Mouse (Mus musculus): Measurements from ENCODE around the gene Zfp213. TPM values are rescaled to one million over a fixed set of nuclear protein-coding genes. Genes with fewer than 3 reads are reported as not detected.

Zfp213 gene
- total and polyA plus RNA-seq, 3 experiments: 3.0 to 3.8 TPM; not detected in 1

GRCm38 (mm10) chr17:23559767-23560166, 4.3 kb downstream of the Zfp213 start (continued):
- TF ChIP-seq CHD1 (IDR thresholded peaks at IDR 0.05; ENCODE audit: low read depth, low read length) (no peak), NRF1 (IDR thresholded peaks at IDR 0.05; ENCODE audit: insufficient read depth, low read depth, low read length, poor library complexity, severe bottlenecking) (no peak), RCOR1 (IDR thresholded peaks at IDR 0.05; ENCODE audit: low read depth, low read length) (no peak), KAT2A (conservative IDR thresholded peaks at IDR 0.05; ENCODE audit: low read depth, low read length) (no peak), ZNF384 (IDR thresholded peaks at IDR 0.05; ENCODE audit: low read depth, low read length) (no peak)

GRCm38 (mm10) chr17:23555243-23555916, 8.7 kb downstream of the Zfp213 start:
- Histone ChIP-seq H3K27ac (ENCODE audit: control insufficient read depth, low read depth, low read length) (no peak overlapping the region), H3K4me1 (ENCODE audit: control insufficient read depth in 1 of 2, insufficient read depth in 2 of 2, low read length in 2 of 2) (peaks cover 0 to 10% of the 10 kb centered on the region in 2 experiments; a peak in 2 of 4 replicates), H3K36me3 (ENCODE audit: control insufficient read depth in 1 of 2, insufficient read depth in 2 of 2, low read length in 2 of 2) (peaks cover 0 to 5% of the 10 kb centered on the region in 2 experiments; a peak in 2 of 4 replicates), H3K9me3 (replicated peaks; ENCODE audit: insufficient read depth, low read length) (no peaks in the 10 kb centered on the region), H3K9ac (ENCODE audit: control insufficient read depth, low read depth, low read length, poor library complexity, severe bottlenecking) (no peak overlapping the region), H3K79me2 (ENCODE audit: control insufficient read depth, insufficient read depth, low read length, poor library complexity) (no peaks in the 10 kb centered on the region), H3K4me3 (ENCODE audit: control insufficient read depth in 1 of 2, insufficient read depth in 1 of 2, low read depth in 2 of 2, low read length in 2 of 2) (no peak overlapping the region), H3K27me3 (ENCODE audit: control insufficient read depth in 1 of 2, insufficient read depth in 2 of 2, low read length in 2 of 2) (no peaks in the 10 kb centered on the region)
- TF ChIP-seq KAT2A (conservative IDR thresholded peaks at IDR 0.05; ENCODE audit: low read depth, low read length): no peak
- no peak for TF ChIP-seq MXI1 (IDR thresholded peaks at IDR 0.05; ENCODE audit: low read depth, low read length)
- no peak for TF ChIP-seq MEF2A (IDR thresholded peaks at IDR 0.05; ENCODE audit: extremely low read depth, insufficient replicate concordance, low read depth, low read length, poor library complexity, severe bottlenecking)
- no peak for TF ChIP-seq MAX (IDR thresholded peaks at IDR 0.05; ENCODE audit: low read length)
- DNase-seq (ENCODE audit: low read depth, low spot score): no peak

- peaks cover 0 to 5% of the 10 kb centered on the region in 2 experiments; a peak in 2 of 4 replicates for H3K36me3 ChIP-seq (ENCODE audit: control insufficient read depth in 1 of 2, insufficient read depth in 2 of 2, low read length in 2 of 2)
- no peaks in the 10 kb centered on the region for H3K9me3 ChIP-seq (replicated peaks; ENCODE audit: insufficient read depth, low read length)
- no peak overlapping the region for H3K4me3 ChIP-seq (ENCODE audit: control insufficient read depth in 1 of 2, insufficient read depth in 1 of 2, low read depth in 2 of 2, low read length in 2 of 2)
- TF ChIP-seq SIN3A (IDR thresholded peaks at IDR 0.05; ENCODE audit: low read length): no peak
- DNase-seq (ENCODE audit: low read depth, low spot score): no peak
- H3K9ac ChIP-seq (ENCODE audit: control insufficient read depth, low read depth, low read length, poor library complexity, severe bottlenecking): no peak overlapping the region
- H3K4me1 ChIP-seq (ENCODE audit: control insufficient read depth in 1 of 2, insufficient read depth in 2 of 2, low read length in 2 of 2): peaks cover 0 to 10% of the 10 kb centered on the region in 2 experiments; a peak in 2 of 4 replicates
- H3K27ac ChIP-seq (ENCODE audit: control insufficient read depth, low read depth, low read length): no peak overlapping the region
- H3K79me2 ChIP-seq (ENCODE audit: control insufficient read depth, insufficient read depth, low read length, poor library complexity): no peaks in the 10 kb centered on the region
- no peaks in the 10 kb centered on the region for H3K27me3 ChIP-seq (ENCODE audit: control insufficient read depth in 1 of 2, insufficient read depth in 2 of 2, low read length in 2 of 2)
Observed at GRCm38 (mm10) chr17:23554321-23554720, 9.7 kb downstream of the Zfp213 start.

- H3K9me3 ChIP-seq (replicated peaks; ENCODE audit: insufficient read depth, low read length): no peaks in the 10 kb centered on the region
- H3K79me2 ChIP-seq (ENCODE audit: control insufficient read depth, insufficient read depth, low read length, poor library complexity): no peaks in the 10 kb centered on the region; the same call in 1 of the 2 replicates
- no peak overlapping the region for H3K27ac ChIP-seq (ENCODE audit: control insufficient read depth, low read depth, low read length)
- H3K9ac ChIP-seq (ENCODE audit: control insufficient read depth, low read depth, low read length, poor library complexity, severe bottlenecking): no peak overlapping the region
- TF ChIP-seq POLR2AphosphoS5 (IDR thresholded peaks at IDR 0.05; ENCODE audit: borderline replicate concordance, low read depth, low read length) (no peak), MAX (IDR thresholded peaks at IDR 0.05; ENCODE audit: low read length) (no peak), NELFE (IDR thresholded peaks at IDR 0.05; ENCODE audit: low read depth, low read length) (no peak), TBP (IDR thresholded peaks at IDR 0.05; ENCODE audit: low read depth, low read length) (no peak), TCF12 (IDR thresholded peaks at IDR 0.05; ENCODE audit: low read depth, low read length) (no peak), CTCF (IDR thresholded peaks at IDR 0.05 in 2 of 3, conservative IDR thresholded peaks at IDR 0.05 in 1 of 3; ENCODE audit: control insufficient read depth in 1 of 3, insufficient read depth in 1 of 3, low read depth in 2 of 3, low read length in 3 of 3, poor library complexity in 1 of 3, severe bottlenecking in 1 of 3) (no peak), POLR2A (IDR thresholded peaks at IDR 0.05; ENCODE audit: control insufficient read depth in 1 of 2, insufficient read depth in 1 of 2, low read depth in 1 of 2, low read length in 2 of 2, poor library complexity in 1 of 2) (no peak), NRF1 (IDR thresholded peaks at IDR 0.05; ENCODE audit: insufficient read depth, low read depth, low read length, poor library complexity, severe bottlenecking) (no peak), RAD21 (IDR thresholded peaks at IDR 0.05; ENCODE audit: low read depth, low read length) (no peak)
- H3K27me3 ChIP-seq (ENCODE audit: control insufficient read depth in 1 of 2, insufficient read depth in 2 of 2, low read length in 2 of 2): no peaks in the 10 kb centered on the region
- H3K4me1 ChIP-seq (ENCODE audit: control insufficient read depth in 1 of 2, insufficient read depth in 2 of 2, low read length in 2 of 2): peaks cover 0 to 10% of the 10 kb centered on the region in 2 experiments; a peak in 2 of 4 replicates
- no peak overlapping the region for H3K4me3 ChIP-seq (ENCODE audit: control insufficient read depth in 1 of 2, insufficient read depth in 1 of 2, low read depth in 2 of 2, low read length in 2 of 2)
- peaks cover 0 to 5% of the 10 kb centered on the region in 2 experiments; a peak in 2 of 4 replicates for H3K36me3 ChIP-seq (ENCODE audit: control insufficient read depth in 1 of 2, insufficient read depth in 2 of 2, low read length in 2 of 2)
- DNase-seq (ENCODE audit: low read depth, low spot score): no peak
Observed at GRCm38 (mm10) chr17:23553634-23554120, 10.4 kb downstream of the Zfp213 start.

Measured in MEL (cell line).